ENCODE assay signal across 10 mouse cellular contexts in genomic region chr4:87883225-87883875, GRCm38 (mm10).
DNase-seq lines count a peak whose midpoint lies in the region; ATAC-seq lines count a peak whose summit lies in the region.
"Had no signal": no experiment of that assay in that cellular context is flagged by ENCODE, and none has a peak within 500 bp of the region (broad histone marks: within the 10 kb centered on the region; RNA-seq: fewer than 3 reads in every experiment).

No protein-coding gene starts in this region.

- intact Hi-C loops in heart, postnatal 36 days (cut with DNase I) = no loop called here

- DNase-seq in frontal cortex, postnatal 25 days (ENCODE audit: low spot score in 2 of 2) = no peak
- DNase-seq in right cerebral cortex, postnatal 10 days (ENCODE audit: low spot score in 2 of 2) = peak; percentile 46 to 52
- DNase-seq in right cerebral cortex, postnatal 4 days = no peak
- DNase-seq in layer of hippocampus, adult 9-11 months = peak; percentile 24
- DNase-seq in adrenal gland, postnatal 25 days = no peak
- DNase-seq in heart, postnatal 36 days = no peak
- no peak for DNase-seq in cerebellum, adult 8-10 months

- ATAC-seq in frontal cortex, adult (ENCODE audit: low TSS enrichment) = peak; percentile 74
- ATAC-seq: intestine, embryonic 15.5 days; Patski had no signal

Comparison
In these comparisons a context has a peak if more than half of its experiments do, and no peak if none do; other contexts are left out.
1. DNase-seq: peak in right cerebral cortex, postnatal 10 days (2 of 2) and layer of hippocampus, adult 9-11 months (single experiment); none in frontal cortex, postnatal 25 days (0 of 2), right cerebral cortex, postnatal 4 days (single experiment), adrenal gland, postnatal 25 days (single experiment), heart, postnatal 36 days (0 of 2) and cerebellum, adult 8-10 months (single experiment).